Mouse (Mus musculus) v-Abl transformed pro-B cells (cell line): Measurements from ENCODE around the gene Pitx3.

Experiments
- in situ Hi-C, 2 experiments: fragments of 400-800 bp; cut with MboI; formaldehyde crosslinking; loops; one replicate each; pipeline ENCODE4 v1.15.1; 2025; ENCODE audit not compliant: unreplicated experiment in 2 of 2

The Pitx3 gene

GRCm38 (mm10) chr19:46086337-46086736, 61.8 kb downstream of the Pitx3 start:
- in situ Hi-C loops, result no loop called here
